Mouse (Mus musculus) cerebellum, adult 2 months (tissue): ENCODE measurements around the gene Nap1l5.

ENCODE experiments used
- CTCF ChIP-seq: fragments of 200-500 bp; IDR thresholded peaks from 2 replicates; pipeline ENCODE4 v1.5.1; 2011; ENCODE audit warnings: low read depth, mild to moderate bottlenecking, control low read depth, low read length, moderate library complexity, borderline replicate concordance; ENCODE audit not compliant: insufficient read depth
- POLR2A ChIP-seq: fragments of 200-500 bp; IDR thresholded peaks from 2 replicates; pipeline ENCODE4 v1.6.1; 2011; ENCODE audit warnings: low read length, control low read depth, borderline replicate concordance; ENCODE audit not compliant: insufficient read depth

DNA sequence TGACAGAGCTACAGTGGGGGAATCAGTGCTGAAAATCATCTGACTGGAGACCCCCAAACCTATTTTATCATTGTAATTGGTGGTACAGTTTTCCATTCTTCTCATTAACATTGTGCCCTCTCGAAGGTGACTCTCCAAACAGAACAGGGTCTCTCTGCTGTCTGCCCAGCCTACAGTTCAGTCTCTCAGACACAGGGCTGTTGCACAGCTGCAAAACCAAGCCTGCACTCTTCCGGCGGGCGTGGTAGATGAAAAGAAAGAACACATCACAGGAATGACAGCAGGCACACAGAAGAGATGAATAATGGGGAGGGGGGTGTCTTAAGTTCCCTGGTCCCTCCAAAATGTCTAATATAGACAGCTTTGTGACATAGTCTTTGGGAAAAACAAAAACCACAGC, 27.3 kb upstream of the Nap1l5 start:
- TF ChIP-seq CTCF = no peak
- TF ChIP-seq POLR2A = no peak
